Mouse (Mus musculus): ENCODE data around the gene Kcna6.
A peak's percentile ranks its signal among the peaks of the same experiment; 100 is the strongest.

The Kcna6 gene

DNA sequence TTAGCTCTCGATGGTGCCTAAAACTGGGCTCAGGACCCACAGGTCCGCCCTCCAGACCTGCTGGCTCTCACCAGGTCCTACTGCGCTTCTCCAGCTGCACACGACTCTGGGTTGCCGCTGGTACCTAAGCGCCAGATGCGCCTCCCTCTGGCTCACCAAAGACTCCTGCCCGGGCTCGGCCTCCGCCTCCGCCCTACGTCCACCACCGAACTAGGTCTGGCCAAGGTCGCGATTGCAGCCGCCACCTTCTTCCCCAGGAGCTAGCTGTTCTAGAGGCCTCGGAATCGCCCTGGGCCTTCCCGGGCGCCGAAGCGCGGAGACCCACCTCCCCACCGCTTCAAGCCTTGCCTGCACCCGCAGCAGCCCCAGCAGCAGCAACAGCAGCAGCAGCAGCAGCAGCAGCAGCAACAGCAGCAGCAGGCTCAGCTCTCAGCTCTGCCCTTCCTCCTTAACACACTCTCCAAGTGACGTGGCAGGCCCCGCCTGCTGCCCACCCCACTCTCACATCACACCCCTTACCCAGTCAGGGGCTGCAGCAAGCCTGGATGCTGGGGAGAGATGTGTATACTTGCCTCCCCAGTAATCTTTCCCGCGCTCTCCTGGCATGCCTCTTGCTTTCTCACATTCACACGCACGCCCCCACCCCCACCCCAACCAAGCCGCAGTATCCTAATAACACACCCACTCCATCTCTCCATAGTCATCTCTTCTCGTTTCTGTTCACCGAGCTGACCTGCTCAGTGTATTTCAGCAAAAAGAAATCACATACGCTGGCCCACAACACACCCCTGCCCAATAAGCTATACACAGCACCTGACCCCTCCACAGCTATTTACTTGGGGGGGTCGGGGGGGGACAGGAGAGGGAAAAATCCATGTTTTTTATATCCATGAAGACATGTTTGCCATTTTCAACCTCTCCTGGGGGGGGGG is at the start of gene Kcna6:
TSS of gene Kcna6 (minus strand) at position 464 of the 932 bp plus-strand sequence.
- DNase-seq, result no peak

GRCm38 (mm10) chr6:126788863-126789262 is 48.4 kb upstream of the Kcna6 start:
- DNase-seq, result no peak

DNA sequence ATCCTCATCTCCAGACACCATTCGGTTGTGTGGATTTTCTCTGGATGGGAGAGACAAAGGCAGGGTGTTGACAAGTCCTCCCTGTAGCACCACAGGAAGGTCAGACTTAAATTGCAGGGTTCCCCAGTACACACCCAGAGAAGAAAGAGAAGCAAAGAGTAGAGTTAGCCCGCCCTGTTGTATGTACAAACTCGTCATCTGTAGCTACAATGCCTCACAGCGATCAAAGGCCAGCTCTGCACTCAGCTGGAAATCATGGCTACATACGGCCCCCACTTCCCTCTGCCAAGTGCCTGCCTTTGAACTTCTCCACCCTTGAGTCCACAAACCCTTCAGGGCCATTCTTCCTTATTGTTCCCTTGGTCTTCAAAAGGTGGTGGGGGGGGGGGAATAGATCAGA is 43.7 kb upstream of the Kcna6 start:
- DNase-seq, result no peak

- no peak for DNase-seq
These were observed 43.2 kb upstream of the Kcna6 start for GRCm38 (mm10) chr6:126783651-126784066.

DNA sequence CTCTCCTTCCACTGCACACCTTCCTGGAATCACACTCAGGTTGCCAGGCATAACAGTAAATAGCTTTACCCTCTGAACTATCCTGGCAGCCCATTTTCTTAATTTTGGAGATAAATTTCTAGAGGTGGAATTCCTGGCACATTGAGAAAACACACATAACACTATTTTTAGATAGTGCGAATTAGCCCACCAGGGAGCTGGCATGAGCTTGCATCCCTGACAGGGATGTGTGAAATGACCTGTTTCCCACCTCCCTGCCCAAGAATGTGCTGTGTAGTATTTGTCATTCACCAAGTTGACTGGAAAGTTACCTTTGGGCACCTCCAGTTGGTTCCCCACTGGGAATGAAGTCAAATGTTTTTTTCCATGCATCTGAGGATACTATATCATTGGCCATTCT is 42.6 kb upstream of the Kcna6 start:
- DNase-seq, result no peak

DNA sequence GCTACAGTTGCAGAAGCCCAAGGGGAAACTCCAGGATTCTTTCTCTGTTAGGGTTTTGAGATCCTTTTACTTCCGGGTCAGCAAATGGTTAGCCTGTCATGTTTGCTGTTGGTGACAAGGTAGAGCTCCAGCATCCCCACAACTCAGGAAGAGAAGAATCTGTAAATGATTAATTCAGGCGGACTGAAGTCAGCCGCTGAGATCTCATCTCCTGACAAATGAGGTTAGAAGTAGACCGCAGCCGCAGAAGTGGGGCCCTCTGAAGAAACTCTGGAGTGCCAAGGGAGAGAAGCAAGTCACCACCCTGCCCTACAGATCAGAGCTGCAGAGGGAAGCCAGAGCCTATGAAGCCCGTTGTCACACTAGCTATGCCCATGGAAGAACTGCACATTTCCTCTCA is 37.4 kb upstream of the Kcna6 start:
- DNase-seq, result no peak

DNA sequence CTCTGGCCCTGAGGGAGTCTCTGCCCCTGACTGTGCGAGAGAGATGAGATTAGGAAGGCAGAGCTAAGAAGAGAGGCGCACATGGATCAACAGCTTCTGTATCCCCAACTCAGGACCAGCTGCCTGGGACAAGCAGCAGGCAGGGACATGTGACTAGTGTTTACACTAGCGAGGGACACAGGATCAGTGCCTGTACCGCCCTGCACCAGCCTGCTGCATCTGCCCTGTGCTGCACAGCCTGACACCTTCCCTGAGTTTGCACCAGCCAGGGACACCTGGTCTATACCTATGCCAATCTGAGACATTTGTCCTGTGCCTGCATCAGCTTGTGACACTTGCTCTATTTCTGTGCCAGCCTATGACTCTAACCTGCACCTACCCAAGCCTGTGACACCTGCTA is 33.4 kb upstream of the Kcna6 start:
- DNase-seq, result no peak

- DNase-seq, result peak in 1 of 2 experiments; percentile 50
These were observed 31.9 kb upstream of the Kcna6 start for GRCm38 (mm10) chr6:126772326-126772725.

GRCm38 (mm10) chr6:126770146-126770731 is 29.8 kb upstream of the Kcna6 start:
- no peak for DNase-seq

DNA sequence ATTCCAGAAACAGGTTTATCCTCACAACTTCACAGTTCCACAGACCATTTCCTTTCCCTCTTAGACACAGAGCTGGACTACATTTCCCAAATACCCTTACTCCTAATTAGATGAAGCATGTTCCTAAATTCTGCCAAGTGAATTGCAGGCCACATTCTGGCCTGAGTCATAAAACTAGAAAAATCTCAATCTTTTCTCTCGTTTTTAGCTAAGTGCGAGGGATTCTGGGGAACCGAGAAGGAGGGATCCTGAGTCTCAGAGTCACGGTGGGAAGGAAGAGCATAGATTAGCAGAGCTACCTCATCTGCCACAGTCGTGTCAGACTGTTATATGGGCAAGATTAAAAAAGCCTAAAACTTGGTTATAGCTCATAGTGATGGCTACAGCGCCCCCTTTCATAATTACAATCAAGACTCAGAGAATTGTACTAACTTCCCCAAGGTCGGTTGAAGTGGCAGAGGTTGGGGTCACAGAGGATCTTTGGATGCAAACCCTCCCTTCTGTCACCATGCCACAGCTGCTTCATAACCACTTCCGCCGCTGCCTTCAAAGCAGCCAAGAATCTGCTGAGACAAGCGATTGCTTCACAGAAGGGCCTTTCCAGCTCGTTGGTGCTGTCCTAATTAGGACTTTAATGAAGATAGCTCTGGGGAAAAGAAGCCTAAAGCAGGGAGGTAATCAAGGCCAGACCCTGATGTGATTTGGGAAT is 28.6 kb upstream of the Kcna6 start:
- peak; percentile 32 to 65 for DNase-seq

DNA sequence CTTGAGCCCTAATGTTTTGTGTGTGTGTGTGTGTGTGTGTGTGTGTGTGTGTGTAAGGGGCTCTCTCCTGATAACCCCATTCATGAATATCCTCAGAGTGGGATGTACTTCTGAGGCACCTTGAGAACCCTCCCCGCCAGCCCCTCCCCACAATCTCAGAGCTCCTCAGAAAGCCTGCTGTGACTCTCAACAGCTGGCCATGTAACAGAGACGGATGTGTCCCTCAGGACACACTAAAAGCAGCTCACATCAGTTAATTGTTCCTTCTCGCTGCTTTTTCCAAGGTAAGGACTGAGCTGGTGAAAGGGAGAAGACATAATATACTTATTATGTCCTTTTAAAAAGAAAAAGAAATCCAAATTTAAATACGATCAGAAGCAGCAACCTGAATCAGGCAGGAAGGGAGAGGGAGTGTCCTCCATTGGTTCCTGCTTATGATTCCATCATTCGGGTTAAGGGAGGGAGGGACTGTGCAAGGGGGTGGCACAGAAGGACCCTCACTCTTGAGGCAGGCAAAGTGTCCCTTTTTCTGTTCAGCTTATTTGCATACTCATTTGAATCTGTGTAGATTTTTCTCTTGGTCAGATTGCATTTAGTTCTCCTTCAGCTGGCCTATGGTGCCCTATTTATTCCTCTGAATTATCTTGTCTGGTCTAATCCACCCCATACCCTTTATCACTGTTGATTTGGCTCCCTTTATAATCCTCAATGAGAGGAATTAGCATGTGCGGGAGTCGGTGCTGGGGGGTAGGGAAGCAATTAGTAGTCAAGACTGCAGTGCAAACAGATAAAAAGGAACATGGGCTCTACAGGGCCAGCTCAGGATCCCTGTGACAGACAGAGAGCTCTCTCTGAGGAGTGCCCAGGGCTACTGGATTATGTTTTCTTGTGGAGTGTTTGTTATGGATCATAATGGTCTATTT is 27.4 kb upstream of the Kcna6 start:
- no peak for DNase-seq

- no peak for DNase-seq
These were observed 26.1 kb upstream of the Kcna6 start for GRCm38 (mm10) chr6:126766552-126766951.

DNA sequence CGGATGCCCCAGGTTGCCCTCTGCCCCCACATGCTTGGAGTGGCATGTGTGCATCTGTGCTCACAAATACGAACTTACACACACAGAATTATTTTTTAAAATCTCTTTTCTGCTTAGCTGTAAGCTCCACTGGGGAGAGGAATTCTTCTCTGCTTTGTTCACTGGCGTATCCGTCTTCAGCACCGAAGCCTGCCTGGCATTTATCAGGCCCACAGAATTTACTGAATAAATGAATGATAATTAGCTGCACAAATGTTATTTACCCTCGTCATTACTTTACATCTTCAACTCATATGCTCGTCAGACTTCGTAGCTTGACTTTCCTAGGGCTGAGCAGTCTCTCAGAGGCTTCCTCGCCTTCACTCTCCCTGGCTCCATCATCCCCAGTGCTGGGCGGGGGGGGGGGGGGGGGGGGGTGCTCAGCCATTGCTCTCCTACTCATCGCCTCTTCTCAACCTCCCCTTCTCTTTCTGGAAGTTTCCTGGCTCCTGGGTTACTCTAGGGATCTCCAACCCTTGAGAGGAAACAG is 24.2 kb upstream of the Kcna6 start:
- DNase-seq, result no peak

DNA sequence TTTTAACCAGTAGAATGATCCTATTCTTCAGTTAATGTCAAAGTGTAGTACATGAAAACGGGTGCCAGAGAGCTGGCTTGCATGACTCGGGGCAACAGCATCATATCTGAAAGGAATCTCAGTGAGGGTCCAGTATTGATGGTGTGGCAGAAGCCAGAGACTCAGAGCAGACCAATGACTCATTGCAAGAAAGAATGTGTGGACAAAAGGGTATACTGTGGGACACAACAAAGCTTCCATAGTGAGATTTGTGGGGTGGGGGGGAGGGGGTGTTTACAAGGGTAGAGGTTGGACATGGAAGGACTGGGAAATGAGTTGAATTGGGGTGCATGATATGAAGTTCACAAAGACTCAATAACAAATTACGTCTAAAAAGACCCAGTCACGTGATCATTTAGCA is 20.9 kb upstream of the Kcna6 start:
- no peak for DNase-seq

- no peak for DNase-seq
These were observed 15.4 kb upstream of the Kcna6 start for GRCm38 (mm10) chr6:126755729-126756411.

DNA sequence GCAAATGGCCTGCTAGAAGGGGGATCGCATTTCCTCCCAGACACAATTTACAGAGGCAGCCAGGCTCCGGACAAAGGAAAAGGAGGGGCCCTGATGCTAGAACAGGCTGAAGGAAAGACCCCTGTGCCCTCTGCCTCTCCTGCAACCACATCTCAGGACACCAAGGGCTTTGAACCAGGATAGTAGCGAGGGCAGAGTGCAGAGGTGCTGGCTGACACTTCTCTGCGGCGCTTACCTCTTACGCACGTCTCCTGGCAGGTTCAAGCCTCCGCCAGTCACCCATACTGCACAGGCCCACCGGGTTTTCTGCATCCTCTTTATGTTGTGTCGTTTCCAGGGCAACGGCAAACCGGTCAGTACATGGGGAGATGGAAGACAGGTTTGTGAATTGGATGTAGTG is 12.0 kb upstream of the Kcna6 start:
- DNase-seq, result no peak

GRCm38 (mm10) chr6:126745888-126746287 is 5.4 kb upstream of the Kcna6 start:
- no peak for DNase-seq

- no peak for DNase-seq
These were observed 2.1 kb upstream of the Kcna6 start for GRCm38 (mm10) chr6:126742610-126743009.

DNA sequence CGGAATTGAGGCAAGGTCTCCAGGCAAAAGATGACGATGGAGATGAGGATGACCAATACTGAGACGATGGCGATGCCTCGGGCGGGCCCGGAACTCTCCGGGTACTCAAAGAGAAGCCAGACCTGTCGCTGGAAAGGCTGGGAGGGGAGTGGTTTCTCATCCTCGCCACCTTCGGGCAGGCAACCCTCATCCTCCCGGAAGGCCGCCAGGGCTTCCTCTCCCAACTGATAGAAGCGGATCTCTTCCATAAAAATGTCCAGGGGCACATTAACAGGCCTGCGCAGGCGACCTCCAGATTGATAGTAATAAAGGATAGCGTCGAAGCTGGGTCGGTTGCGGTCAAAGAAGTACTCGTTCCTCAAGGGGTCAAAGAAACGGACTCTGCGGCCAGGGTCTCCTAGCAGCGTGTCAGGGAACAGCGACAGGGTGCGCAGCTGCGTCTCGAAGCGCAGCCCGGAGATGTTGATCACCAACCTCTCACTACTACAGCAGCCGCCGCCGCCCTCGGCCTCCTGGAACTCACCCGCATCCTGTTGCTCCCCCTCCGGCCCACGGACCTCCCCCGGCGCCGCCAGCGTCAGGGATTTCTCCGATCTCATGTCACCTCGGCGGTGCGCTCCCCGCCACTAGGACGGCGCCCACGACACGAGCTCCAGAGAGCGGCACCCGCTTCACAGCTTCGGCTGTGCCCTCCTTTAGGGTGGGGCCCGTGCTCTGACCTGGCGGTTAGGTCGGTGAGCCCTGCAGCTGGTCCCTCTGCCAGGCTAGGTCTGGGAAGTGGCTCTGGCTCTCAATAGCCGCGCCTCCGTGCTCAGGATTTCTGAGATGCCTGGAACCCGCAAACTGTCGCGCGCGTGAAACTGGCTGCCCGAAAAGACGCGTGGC is 906 bp downstream of the Kcna6 start:
- DNase-seq, result peak; percentile 15 to 42

DNA sequence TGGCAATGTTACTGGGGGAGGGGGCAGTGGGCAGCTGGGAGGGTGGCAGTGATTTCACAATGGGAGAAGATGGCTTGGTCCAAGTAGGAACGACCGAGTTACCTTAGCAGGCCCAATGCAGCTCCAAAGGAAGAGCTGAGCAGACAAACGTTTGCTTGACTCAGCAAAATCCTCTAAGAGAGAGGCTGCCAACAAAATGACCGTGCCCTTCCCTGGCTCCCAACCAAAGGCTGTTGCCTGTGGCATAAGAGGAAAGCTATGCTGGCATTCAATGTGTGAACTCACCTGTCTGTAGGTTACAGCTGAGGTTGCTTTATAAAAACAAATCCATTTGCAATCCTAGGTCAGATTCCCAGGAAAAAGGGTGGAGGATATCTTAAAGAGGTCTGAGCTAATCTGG is 3.5 kb downstream of the Kcna6 start:
- no peak for DNase-seq

DNA sequence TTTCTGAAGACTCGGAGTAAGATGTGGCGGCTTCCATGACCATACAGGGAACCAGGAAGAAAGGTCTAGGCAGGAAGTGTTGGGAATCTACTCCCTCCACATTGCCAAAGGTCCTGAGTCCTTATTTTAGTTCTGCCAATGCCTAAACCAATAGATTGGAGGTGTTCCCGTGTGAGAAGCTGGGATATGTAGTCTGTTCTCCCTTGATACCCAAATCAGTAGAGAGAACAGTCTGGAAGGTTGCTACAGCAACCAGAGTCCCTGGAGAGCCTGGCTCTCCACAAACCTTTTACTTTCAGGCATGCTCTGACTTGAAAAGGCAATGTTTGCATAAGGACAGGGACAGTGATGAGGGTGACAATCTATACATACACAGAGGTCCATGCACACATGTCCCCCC is 4.7 kb downstream of the Kcna6 start:
- DNase-seq, result no peak

Data from lung, postnatal 4 days (tissue).